Mouse (Mus musculus) MEL-GATA-1-ER (cell line): Measurements from ENCODE around the gene Cdc37.

Source experiments
- DNase-seq: peaks from one replicate; pipeline ENCODE4 v3.0.0-alpha.2; 2012; ENCODE audit warnings: low read depth; ENCODE audit errors: extremely low read depth

Cdc37 gene

DNA sequence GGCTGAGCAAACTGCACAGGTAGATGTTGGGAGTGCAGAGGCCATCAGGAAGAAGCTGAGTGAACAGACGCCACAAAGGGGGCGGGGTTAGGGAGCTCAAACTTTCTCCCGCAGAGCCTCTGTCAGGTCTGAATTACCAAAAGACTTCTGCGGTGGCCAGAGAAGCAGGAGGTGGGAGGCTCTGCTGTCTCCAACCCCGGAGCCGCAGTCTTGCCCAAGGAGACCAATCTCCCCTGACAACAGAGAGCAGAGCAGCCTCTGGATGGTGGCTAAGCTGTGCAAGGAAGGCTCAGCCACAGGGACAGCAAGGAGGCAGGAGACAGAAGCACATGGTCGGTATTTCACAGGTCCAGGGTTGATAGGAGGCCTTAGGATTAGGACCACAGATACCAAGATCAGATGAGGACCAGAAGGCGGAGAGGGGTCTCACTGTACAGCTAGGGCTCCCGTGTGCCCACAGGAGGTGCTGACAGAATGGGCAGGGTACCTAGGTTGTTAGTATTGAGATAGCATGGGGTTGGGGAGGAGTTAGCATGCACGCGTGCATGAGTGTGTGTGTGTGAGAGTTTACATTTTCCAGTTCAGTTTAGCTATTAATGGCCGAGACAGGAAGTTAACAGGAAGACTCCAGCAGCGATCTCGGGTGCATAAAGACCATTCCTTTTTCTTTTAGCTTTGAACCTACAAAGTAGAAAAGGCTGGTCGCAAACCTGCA, 49.2 kb downstream of the Cdc37 start:
- no peak for DNase-seq

DNA sequence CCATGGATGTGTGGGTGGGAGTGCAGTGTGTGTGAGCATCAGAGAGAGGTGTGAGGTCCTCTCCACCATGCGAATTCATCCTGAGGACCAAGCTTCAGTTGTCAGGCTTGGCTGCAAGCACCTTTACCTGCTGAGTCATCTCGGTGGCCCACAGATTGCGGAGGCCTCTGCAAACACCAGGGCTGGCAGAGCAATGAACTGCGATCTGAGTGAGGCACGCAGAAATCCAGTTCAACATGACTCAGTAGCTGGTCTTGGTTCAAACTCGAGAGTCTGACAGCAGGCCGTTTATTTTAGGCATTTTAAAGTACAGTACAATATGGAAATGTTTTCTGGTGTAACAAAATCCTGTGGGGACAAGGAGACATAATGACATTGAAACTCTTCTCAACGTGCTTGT, 52.0 kb downstream of the Cdc37 start:
- DNase-seq: no peak

DNA sequence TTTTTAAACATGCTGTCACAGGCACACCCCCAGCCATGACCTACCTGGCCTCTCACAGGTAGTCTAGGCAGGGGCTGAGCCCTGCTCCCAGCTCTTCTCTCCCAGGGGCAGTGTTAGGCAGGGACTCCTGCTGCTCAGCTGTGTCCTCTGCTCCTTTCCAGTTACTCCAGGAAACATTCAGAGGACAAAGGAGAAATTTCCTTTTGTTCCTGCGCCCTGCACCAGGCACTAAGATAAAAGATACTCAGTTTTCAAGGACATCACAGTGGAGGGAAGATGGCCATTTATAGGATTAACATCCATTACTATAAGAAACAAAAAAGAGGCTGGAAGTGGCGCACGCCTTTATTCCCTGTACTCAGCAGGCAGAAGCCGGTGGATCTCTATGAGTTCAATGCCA, 53.8 kb downstream of the Cdc37 start:
- no peak for DNase-seq

DNA sequence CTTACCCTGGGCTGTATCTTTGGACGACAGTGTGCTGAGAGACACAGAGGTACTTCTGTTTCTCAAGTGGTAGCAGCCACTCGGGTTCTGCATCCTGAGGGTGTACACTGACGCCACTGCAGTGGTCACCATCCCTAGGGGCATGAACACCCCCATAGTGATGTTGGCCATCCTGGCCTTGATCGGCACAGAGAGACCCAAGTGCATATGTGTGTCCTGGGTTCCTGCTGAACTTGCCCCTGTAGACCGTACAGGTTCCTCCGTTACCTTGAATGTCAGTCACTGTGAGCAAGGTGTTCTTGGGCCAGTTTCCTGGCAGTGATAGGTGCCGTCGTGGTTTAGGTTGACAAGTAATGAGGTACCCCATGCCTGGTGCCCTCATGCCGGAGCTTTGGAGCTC, 56.4 kb downstream of the Cdc37 start:
- DNase-seq: no peak

DNA sequence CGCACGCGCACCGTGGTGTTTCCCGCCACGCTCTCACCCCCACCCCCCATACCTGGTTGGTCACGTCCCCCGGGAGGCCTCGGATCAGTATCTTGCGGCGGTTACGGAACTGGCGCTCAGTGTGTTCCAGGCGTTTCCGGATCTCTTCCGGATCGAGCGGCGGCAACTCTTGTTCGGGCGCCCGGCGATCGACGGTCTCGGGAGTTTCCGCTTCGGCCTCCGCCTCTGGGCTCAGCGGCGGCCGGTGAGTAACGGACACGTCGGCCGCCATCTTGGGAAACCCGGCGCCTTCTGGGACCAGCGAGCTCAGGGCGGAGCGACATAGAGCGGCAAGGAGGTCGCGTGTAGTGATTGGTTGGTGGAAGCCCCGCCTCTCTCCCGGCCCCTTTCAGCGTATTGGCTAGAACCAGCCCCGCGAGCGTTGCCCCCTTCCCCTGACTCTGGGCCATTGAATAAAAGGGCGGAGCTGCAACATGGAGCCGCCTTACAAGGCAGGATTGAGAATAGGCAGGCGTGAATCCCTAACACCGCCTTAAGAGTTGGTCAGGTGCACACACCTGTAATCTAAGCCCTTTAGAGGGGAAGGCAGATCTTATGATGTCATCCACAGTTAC, 58.0 kb downstream of the Cdc37 start, which contains the start of the genes Gm38431 and Raver1:
TSS of gene Gm38431 (minus strand) at position 291 of the 614 bp plus-strand sequence.
TSS of gene Raver1 (minus strand) at position 302 of the 614 bp plus-strand sequence.
- DNase-seq: peak; percentile 97

DNA sequence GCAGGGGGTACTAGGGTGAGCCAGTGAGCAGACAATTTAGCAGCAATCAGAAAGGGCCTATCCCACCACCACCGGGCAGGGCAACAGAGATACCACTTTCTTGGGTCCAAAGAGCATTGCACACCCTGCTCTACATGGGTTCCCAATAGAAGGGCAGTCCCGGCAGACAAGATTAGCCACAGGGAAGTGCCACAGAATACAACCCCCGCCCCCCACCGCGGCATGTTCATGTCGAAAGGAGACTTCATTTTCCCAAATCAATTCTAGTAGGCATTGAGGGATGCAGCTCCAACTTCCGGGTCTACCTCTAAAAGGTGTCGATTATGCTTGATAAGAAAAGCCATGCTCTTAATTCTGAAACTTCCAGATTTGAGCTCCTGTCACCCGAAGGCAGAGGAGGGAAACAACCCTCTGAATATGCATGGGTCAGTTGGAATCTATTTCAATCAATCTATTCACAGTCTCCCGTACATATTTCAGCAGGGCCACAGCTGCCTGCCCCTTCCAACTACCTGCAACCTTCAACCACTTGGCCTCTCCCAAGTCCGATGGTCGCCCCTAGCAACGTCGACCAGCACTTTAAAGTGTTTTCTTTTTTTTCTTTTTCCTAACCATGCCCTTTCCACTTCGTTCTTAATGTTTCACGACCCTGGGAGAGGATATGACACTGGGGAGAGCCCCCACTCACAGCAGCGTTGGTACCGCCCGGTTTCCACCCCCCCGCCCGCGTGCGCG, 58.6 kb downstream of the Cdc37 start:
- peak; percentile 39 for DNase-seq

DNA sequence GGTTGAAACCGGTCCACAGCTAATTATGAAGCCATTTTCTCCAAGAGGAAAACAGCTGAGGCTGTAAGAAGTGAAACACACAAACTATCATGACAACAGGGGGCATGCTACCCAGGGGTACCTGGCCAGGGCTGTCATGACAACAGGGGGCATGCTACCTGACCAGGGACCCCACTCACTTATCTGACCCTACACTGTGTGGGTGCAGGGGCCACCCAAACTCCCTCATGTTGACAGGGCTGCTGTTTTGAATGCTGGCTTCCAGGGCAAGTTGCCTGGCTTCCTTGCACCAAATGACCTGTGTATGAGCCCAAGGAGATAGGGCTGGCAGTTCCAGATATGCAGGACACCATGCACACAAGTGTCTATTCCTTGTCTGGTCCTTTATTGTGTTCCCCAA, 59.2 kb downstream of the Cdc37 start:
- no peak for DNase-seq

DNA sequence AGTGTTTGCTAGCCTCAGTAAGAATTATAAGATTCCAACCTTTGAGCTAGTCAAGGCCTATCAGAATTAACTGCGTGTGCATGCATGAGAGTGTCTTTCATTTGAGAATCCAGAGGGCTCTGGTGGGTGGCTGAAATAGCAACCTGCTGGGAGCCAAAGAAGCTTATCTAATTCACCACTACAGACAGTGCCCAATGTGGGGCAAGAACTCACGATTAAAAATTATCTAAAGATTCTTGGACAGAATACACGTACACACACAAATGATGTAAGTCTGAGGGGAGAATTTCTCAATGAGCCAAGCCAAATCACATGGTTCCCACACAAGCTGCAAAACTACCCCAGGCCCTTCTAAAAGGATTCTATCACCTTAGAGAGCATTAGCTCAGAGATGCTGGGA, 66.5 kb downstream of the Cdc37 start:
- DNase-seq: no peak
